Comparison of ENCODE assay signal across 8 mouse cellular contexts in the genomic region with DNA sequence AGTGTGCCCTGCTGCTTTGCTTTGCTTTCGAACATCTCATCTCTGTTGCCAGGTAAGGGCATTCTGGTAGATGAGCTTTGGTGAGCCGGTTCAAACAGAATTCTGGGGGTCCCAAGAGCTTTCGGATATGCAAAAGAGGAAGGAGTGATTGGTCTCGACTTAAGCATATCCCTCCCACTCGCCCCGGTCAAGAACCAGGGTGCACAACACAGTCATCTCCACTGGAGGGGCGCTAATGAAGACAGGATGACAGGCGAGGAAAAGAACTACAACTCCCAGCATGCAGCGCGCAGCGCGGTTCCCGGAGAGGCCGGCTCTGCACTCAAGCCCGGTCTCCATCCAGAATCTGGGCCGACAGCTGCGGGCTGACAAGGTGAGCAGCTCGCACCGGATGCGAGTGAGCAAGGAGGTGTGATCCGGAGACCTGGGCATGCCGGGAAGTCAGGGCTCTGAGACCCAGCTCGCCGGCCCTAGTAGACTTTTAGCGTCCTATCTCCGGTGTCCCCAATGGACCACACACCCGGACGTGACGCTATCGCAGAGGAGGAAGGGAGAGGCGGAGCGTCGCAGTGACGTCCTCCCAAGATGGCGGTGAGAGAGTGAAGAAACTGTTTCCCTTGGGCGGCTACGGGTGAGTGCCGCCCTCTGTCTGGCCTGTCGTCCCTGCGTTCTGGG. TPM values are rescaled to one million over a fixed set of nuclear protein-coding genes. Genes with fewer than 3 reads are reported as not detected.
DNase-seq lines count a peak whose midpoint lies in the region; ATAC-seq lines count a peak whose summit lies in the region.

A gene (plus strand): TSS at position 1 of the 675 bp plus-strand sequence.

- peak; percentile 95 for ATAC-seq in forebrain, embryonic 14.5 days
- ATAC-seq in neural tube, embryonic 15.5 days (ENCODE audit: low FRiP score): peak; percentile 94

- H3K9me3 ChIP-seq in forebrain, embryonic 14.5 days (replicated peaks; ENCODE audit: control insufficient read depth, low read length): no peaks in the 10 kb centered on the region
- no peaks in the 10 kb centered on the region for H3K9me3 ChIP-seq in neural tube, embryonic 15.5 days (replicated peaks)

- intact Hi-C loops in heart, postnatal 14 days (cut with DNase I): loop anchor here (5.0 kb wide), 1 partner anchor 190 kb away; a partner anchor contains a TSS

- H3K27ac ChIP-seq in forebrain, embryonic 14.5 days (ENCODE audit: low read depth, low read length): peak within 1 kb of the TSS; percentile 91
- peak within 1 kb of the TSS; percentile 99 for H3K27ac ChIP-seq in neural tube, embryonic 15.5 days (replicated peaks)

- peaks cover 12% of the 10 kb centered on the region for H3K4me1 ChIP-seq in forebrain, embryonic 14.5 days (ENCODE audit: control insufficient read depth, insufficient read depth, low read length)
- H3K4me1 ChIP-seq in neural tube, embryonic 15.5 days: peaks cover 43% of the 10 kb centered on the region

- DNase-seq in ES-CJ7 (ENCODE audit: low read depth, low spot score): peak; percentile 99
- DNase-seq in cerebellum, adult 11 months: peak; percentile 96
- peak; percentile 97 for DNase-seq in forebrain, embryonic 14.5 days (ENCODE audit: low spot score)
- DNase-seq in heart, postnatal 14 days: peak; percentile 94 to 97
- DNase-seq in layer of hippocampus, adult 11-12 months (ENCODE audit: low spot score): peak; percentile 97
- peak; percentile 97 for DNase-seq in lung, adult 18-20 months
- DNase-seq in testis, postnatal 14 days (ENCODE audit: low spot score): peak; percentile 95

- H3K36me3 ChIP-seq in forebrain, embryonic 14.5 days (ENCODE audit: control insufficient read depth, insufficient read depth, low read length): peaks cover 21% of the 10 kb centered on the region
- peaks cover 18% of the 10 kb centered on the region for H3K36me3 ChIP-seq in neural tube, embryonic 15.5 days

- H3K27me3 ChIP-seq in forebrain, embryonic 14.5 days (replicated peaks; ENCODE audit: control insufficient read depth, insufficient read depth, low read length): no peaks in the 10 kb centered on the region
- H3K27me3 ChIP-seq in neural tube, embryonic 15.5 days (replicated peaks): no peaks in the 10 kb centered on the region

- H3K9ac ChIP-seq in forebrain, embryonic 14.5 days (ENCODE audit: low read length): peak within 1 kb of the TSS; percentile 80
- peak within 1 kb of the TSS; percentile 86 for H3K9ac ChIP-seq in neural tube, embryonic 15.5 days (replicated peaks)

- under 1% methylated on average over 40 of the region's 40 CpGs for WGBS in forebrain, embryonic 14.5 days
- under 1% methylated on average over 40 of the region's 40 CpGs for WGBS in neural tube, embryonic 15.5 days

- peak within 1 kb of the TSS; percentile 79 for H3K4me2 ChIP-seq in forebrain, embryonic 14.5 days (ENCODE audit: low read length)
- H3K4me2 ChIP-seq in neural tube, embryonic 15.5 days: peak within 1 kb of the TSS; percentile 79

- H3K4me3 ChIP-seq in forebrain, embryonic 14.5 days (ENCODE audit: low read depth, low read length): peak within 1 kb of the TSS; percentile 68
- peak within 1 kb of the TSS; percentile 85 for H3K4me3 ChIP-seq in neural tube, embryonic 15.5 days (replicated peaks)

RNA-seq across cellular contexts. Expression of the gene that starts here (rescaled TPM):
- polyA plus RNA-seq in forebrain, embryonic 14.5 days (2014; fragmentation: Nextera tagmentation; extraction: Ambion mirVana): 35.4 and 40.8 TPM in 2 replicates
- total RNA-seq in heart, postnatal 14 days (2021): 10 to 100 TPM; 13.9 to 18.4 TPM
- 25.4 and 27.8 TPM in 2 replicates for polyA plus RNA-seq in neural tube, embryonic 15.5 days (2015; fragmentation: Nextera tagmentation; extraction: Ambion mirVana)

Comparison
In these comparisons a context has a peak if more than half of its experiments do, and no peak if none do; other contexts are left out.
1. Peak in every context shown above with its lines: DNase-seq, ATAC-seq, H3K4me3 ChIP-seq and H3K27ac ChIP-seq.